Mouse (Mus musculus) spleen, postnatal 4 days (tissue): ENCODE measurements at regions not wholly inside any gene's neighbourhood (a gene's known extent, or its start where the extent isn't known, plus 50 kb on each side); places are given as distances from the start of the nearest gene placed in this dataset.

Experiments
- DNase-seq, 2 experiments: peaks; one replicate each; pipeline ENCODE4 v3.0.0; 2022; ENCODE audit warnings: low spot score in 2 of 2

DNA sequence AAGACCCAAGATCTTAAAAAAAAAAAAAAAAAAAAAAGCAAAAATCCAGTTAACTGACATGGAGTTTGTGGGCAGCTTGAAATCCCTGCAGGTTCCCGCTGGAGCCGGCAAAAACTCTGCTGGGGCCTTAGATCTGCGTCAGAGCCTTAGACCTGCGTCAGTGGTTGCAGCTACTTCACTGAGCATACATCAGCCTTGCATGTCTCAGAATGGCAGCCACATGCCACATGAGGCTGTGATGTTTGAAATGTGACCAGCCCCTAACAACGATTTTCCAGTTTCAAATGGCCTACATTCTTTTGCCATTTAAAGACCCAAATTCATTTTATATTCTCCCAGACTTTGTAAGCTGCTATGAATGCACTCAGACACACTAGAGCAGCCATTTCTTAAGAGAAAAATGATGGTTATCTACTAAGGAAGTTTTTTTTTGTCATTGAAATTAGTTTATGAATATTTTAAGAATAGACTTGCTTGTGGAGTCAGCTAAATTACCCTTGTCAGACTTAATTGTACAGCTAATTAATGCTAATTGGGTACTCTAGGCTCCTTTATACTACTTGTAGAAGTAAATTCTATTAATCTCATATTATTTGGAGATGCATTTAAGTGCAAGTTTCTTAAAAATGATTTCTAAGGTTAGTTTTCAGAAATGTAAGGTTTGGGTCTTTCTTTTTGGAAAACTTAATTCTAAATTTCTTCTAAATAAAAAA lies 70.8 kb downstream of the Toporsl start:
- no peak for DNase-seq

DNA sequence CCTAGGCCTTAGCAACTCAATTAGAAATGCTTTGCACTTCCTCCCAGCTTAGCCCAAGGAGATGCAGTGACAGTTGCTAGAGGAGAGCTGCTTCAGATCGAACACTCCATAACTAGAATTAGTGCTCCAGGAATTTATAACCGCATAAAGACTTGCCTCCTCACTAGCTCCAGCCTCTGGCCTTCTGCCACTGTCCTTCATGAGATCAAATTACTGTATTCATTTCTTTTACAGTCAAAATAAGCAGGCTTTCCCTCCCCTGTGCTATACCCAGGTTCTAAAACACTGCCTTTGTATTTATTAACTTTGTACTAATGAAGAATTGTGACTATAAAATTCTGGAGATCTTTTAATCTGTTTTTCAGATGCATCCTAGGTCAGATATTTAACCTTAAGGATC lies 104.8 kb upstream of the Olfr275 start:
- DNase-seq: no peak

DNA sequence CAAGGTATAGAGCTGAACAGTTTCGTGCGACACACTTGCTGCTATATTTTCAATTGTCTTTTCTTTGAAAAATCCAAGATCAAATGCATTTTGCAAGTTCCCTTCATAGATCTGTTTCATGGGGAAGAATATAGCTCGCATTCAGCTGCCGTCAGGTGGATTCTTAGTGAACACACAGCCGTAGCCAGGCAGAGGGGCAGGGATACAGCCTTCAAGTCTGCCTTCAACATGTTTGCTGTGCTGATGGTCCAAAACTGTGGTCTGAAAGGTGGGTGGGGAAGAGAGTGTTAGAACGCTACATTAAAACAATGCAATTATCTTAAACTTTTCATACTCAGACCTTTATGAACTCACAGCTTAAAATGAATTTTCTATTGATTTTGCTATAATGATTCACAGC lies 88.2 kb upstream of the Olfr275 start:
- no peak for DNase-seq

DNA sequence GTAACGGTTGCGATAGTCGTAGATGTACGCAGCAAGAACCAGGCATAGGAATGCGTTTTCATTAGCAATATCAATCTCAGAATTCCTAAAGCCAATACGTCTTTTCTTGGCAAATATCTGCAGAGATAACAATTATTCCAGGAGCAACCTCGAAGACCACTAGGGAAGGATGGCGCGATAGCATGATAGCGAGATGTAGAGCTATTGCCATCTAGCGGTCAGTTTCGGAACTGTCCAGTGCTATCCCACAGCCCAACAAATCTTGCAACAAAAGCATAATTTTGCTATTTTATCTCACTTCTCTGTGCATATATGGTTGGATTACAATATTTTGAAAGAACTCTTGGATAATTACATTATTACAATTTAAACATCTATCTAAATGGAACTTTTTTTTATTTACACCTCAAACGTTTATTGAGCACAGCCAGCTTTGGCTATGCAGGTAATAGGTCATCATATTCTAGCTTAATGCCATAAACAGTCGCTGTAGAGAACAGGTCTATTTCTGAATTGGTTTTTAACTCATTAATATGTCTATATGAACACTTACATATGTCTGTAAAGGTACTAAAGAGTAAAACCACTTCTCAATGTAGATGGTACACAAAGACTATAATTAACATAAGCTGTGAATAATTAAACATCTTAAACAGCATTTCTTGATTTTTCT lies 87.6 kb upstream of the Olfr275 start:
- DNase-seq: peak; percentile 16 to 64

DNA sequence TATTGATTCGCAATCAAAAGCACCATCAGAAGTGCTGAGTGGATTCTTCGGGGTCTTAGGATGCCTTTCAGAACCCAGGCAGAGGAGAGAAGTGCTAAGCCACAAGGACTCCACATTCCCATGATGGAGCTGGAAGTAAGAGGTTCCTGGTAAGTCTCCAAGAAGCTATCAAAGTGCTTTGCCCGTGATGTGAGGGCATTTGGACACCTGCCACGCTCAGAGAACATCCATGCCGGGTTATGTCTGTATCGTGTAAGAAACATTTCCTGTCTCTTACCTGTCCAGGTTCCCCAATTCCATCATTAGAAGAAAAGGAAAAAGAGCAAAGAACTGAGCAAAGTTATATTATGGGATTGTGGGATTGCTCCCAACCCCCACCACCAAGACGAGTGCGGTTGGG lies 81.3 kb upstream of the Olfr275 start:
- no peak for DNase-seq

DNA sequence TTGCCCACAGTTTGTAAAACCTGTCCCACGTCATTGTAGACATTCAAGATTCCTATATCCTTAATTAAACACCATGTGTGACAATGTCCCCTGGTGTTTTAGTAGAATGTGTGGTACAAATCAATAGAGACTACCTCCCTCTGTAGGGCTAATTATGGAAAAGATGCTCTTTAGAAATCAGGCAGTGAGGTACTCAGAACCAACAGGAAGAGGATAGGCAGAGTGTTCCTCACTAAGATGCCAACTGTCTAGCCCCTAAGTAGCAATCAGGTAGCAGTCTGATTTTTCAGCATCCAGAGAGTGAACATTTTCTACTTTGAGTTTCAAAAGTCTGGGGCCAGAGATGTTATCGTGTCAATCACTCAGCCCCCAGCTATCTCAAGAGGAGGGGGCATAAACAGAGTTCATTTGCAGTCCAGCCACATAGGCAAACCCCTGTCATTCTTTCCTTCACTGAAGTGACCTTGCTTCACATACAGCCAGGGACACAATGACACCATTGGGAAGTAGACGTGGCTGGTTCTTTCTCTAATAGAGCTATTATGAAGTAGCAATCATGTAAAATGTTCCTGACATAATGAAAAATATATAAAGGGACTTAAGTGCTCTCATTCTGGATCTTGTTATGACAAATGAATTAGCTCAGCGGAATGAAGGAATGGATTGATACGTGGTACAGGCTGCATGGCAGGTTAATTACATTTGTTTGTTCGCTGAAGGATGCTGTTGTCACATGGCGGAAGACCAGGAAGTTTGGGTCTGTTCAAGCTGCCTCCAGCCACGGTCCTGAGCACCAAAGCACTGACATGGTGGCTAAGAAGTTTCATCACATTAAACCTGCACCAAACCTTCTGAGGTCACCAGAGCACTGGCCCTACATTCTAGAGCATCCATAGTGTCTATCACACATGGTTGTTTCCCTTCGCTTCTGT lies 74.6 kb upstream of the Olfr275 start:
- no peak for DNase-seq

DNA sequence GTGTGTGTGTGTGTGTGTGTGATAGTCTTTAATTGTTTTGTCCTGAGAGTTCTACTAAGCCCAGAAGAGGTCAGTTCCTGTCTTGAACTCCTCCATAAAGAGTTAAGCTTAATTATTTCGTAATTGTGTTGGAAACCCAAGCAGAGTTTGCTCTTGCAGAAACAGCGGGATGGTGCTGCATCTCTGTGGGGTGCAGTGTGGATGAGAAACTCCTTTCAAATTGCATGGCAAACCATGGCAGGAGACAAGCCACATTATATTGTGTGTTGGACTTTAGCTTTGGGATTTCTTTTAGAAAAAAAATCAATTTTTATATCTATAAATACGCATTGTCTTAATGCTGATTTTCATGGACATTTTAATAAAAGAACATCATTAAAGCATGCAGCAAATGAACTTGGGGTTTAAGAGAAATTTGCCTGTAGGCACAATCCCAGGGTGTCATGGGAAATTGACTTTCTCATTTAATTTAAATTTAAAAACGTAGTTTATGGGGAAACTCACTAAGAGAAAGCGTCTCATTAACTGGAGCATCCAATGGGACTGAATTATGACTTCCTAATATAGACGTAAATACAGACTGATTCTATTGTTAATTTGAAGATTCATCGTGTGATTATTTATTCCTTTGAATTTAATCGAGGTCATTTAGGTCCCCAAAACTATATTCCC lies 61.4 kb upstream of the Olfr275 start:
- DNase-seq: no peak
